Mouse (Mus musculus): Measurements from ENCODE around the gene Pheta2.

Gene Pheta2

DNA sequence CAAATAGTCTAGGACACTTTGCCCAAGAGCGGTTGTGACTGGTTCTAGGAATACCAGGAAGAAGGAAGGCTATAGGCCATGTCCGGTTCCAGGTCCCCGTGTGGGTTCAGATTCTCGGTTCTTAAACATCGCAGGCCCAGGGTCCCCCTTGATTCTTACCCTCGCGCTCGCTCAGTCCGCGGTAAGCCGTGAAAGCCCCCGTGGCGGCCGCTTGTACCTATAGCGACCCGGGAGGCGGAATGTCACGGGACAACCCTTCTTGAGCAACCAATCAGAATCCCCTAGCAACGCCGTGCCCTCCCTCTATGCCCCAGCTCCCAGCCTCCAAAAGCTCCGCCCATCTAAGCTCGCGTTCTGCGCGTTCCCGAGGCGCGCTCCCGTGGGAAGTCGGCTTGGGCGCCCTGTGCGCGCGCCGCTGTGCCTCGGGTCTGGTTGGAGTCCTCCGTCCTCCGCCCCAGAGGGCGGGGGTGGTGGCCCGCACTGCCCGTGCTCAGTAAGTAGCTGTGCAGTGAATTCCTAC lies at the start of gene Pheta2, which contains the start of the genes Naga and Smdt1:
Gene Pheta2 (plus strand): TSS at position 350 of the 520 bp plus-strand sequence.
Gene Naga (minus strand): TSS at position 333 of the 520 bp plus-strand sequence.
Gene Smdt1 (plus strand): TSS at position 367 of the 520 bp plus-strand sequence.
- peak; percentile 93 to 96 for DNase-seq (ENCODE audit: low spot score in 2 of 2)

DNA sequence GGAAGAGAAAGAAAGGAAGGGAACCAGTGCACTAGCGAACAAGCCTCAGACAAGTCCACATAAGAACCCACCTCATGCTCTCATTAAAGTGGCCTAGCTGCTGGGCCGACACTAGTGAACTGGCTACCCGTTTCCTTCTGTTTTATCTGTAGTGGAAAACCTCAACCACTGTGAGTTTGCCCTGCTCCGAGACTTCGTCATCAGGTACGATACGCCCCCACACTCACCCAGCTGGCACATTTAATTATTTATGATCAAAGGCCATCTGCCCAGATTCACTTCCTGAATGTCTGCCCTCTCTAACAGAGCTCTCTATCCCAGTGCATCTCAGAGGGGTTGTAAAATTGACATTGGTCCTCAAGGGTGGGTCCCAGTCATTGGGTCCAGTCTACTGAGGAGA lies 48.5 kb upstream of the Pheta2 start:
- no peak for DNase-seq (ENCODE audit: low spot score in 2 of 2)

DNA sequence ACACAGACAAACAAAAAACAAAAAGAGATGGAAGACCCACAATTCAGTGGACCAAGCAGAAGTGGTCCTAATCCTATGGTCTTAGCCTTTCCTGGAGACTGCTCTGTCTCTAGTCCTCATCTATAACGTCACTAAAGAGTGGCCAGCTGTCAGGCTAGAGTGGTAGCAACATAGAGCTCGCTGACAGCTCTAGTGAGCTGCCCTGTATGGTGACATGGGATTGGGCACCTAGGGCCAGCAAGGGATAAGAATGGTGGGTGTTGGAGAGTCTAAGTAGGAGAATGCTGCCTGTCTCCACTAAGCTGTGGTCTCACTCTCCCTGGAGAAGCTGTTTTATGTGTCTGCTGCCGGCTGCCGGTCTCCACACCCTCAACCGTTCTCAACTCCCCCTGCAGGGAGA lies 45.9 kb upstream of the Pheta2 start:
- DNase-seq (ENCODE audit: low spot score in 2 of 2), result no peak

DNA sequence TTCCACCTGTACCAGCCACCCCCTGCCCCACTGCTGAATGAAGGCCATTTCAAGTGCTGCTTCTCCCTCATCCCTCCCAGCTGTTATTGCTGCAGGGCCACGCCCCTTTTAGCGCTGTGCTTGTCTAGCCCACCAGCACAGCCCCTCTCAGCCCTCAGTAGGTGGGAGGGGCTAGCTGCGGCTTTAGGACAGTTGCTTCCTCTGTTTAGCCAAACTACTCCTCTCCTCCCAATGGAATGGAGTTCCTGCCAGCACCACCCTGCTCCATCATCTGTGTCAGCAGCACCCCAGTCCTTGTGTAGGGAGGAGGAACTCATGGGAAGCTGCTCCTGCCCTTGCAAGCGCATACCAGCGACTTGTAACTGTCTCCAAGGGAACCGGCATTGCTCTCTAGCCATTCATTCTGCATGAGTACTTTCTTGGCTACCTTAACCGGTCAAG lies 45.5 kb upstream of the Pheta2 start:
- no peak for DNase-seq (ENCODE audit: low spot score in 2 of 2)

DNA sequence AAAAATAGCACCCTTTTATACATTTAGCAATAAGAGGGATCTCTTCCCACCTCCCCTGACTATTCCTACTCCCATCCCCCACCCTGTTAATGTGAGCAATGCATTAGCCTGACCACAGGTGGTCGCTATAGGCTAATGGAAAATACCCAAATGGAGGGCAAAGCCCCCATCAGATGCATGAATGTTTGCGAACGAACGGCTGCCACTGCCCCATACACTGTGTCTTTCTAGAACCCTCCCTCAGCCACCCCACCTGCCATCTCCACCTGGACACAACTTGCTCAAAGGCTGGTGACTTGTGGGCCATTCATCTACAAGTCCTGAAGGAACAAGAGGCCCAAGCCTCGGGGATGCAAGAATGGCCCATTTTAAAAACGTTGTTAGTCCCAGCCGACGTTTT lies 44.7 kb upstream of the Pheta2 start:
- no peak for DNase-seq (ENCODE audit: low spot score in 2 of 2)

DNA sequence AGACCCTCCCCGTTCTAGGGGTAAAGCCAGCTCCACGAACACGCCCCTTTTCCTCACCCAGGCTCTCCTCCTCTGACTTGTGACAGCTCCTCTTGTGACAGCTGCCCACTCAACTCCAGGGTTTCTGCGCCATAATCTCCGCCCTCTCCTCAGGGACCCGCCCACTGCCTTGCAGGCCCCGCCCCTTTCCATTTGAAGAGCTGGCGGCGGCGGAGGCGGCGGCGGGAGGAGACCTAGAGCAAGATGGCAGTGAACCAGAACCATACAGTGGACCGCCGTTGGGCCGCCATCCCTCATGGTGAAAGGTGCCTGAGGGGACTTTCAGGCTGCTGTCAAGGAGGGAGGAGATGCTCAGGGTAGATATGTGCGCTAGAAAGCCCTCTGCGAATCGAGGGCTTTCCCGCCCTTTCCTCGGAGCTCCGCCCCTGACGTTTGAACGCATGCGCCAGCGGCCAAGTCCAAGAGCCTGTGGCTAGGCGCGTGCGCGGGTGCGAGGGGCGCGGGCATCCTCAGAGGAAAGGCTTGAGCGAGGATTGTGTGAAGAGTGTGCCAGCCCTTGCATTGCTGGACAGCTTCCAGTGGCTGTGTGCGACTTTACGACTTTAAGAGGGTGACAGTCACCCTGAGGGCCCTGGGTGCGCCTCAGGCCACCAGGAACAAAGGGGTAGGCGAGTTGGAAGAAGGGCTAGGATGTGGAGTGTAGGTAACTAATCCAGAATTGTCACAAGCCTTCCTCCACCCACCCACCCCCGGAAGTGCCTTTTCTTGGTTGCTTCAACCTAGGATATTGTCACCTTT lies 39.8 kb upstream of the Pheta2 start, which contains the start of gene Wbp2nl:
Gene Wbp2nl (plus strand): TSS at position 191 of the 798 bp plus-strand sequence.
- no peak for DNase-seq (ENCODE audit: low spot score in 2 of 2)

DNA sequence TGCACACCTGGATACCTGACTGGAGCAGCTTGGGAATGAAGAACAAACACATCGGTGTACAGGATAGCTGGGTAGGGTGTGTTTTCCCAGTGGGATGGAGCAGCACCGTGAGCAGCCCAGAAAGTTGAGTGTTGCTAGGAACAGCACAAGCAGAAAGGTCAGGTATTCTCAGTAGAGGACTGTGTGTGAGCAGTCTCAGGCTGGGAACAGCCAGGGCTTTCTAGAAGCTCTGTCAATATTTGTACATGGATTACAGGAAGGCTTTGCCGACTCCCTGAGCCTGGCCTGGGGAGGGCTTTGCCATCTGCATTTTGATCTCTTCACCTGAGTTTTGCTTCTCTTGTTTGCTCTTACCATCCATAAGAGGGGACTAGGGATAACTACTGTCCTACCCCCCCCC lies 31.6 kb upstream of the Pheta2 start:
- DNase-seq (ENCODE audit: low spot score in 2 of 2), result no peak

DNA sequence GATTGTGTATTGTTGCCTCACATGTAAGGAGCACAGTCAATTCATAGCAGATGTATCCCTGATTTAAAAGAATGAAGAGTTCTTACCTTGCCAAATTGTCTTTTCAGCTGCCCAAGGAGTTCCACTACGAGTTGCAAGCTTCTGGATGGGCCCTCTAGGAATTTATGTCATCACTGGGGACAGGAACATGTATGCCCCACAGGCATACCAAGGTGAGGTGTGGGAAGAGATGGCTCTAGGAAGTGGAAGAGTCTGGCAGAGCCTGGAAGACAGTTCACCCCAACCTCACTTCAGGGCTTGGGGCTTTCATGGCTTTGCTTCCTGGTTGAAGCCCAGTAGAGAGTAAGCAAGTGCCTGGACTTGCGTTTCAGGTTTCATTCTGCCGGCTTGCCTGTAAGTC lies 30.3 kb upstream of the Pheta2 start:
- no peak for DNase-seq (ENCODE audit: low spot score in 2 of 2)

DNA sequence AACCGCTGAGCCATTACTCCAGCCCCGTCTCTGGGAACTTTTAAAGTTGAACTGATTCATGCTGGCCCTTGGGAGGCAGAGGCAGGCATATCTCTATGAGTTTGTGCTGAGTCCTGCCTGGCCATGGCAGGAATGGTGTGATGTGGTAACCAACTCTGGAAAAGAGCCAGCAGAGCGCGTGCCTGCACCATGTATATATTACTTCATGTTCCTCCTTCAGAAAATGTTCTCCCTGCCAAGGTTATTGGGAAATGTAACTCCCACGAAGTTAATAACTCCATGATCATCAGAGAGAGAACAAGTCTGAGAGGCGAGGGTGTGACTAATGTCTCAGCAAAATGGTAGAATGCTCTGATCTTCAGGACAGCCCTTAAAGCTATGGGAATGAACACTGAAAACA lies 20.9 kb upstream of the Pheta2 start:
- no peak for DNase-seq (ENCODE audit: low spot score in 2 of 2)

DNA sequence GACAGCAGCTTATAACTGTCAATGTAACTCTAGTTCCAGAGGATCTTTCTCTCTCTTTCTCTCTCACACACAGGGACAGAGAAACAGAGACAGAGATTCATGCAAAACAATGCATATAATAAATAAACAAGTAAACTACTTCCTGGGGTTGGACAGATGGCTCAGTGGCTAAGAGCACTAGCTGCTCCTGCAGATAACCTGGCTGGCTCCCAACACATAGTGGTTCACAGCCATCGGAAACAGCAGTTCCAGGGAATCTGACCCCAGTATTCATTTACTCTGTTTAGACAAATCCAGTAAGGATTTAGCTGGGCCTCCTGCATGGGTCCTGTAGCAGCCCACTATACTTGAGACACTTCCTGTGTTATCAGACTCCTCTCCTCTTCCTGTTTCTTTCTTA lies 19.1 kb upstream of the Pheta2 start:
- DNase-seq (ENCODE audit: low spot score in 2 of 2), result no peak

DNA sequence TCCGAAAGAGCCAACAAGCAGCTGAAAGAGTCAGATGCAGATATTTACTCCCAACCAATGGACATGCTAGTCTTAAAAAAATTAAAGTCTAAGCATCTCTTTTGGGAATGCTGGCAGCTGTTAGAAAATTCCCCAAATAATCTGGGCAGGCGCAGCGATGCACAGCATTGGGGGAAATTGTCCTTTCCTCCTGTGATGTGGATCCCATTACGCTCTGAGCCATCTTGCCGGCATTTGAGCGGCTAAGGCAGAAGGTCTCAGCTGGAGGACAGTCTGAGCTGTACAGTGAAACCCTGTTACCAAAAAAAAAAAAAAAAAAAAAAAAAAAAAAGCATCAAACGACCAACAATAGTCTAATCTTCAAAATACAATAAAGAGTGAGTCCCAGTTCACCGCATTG lies 16.5 kb upstream of the Pheta2 start:
- DNase-seq (ENCODE audit: low spot score in 2 of 2), result no peak

DNA sequence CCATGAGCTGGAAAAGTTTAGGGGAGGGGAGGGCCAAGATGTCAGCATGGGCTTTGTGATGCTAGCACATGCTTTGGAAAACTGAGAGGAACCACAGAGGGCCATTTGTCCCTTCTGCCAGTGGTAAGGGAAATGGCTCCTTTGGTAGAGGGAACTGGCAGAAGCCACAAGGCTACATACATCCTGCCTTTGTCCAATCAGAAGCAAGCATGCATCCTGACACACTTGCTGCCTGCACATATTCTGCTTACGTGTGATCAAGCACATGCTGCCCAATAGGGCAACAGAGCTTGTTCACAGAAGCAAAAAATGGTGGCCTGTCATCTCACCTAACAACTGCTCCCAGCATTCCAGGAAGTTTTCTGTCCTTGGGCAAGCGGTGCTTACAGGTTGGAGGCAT lies 13.4 kb upstream of the Pheta2 start:
- DNase-seq (ENCODE audit: low spot score in 2 of 2), result no peak

DNA sequence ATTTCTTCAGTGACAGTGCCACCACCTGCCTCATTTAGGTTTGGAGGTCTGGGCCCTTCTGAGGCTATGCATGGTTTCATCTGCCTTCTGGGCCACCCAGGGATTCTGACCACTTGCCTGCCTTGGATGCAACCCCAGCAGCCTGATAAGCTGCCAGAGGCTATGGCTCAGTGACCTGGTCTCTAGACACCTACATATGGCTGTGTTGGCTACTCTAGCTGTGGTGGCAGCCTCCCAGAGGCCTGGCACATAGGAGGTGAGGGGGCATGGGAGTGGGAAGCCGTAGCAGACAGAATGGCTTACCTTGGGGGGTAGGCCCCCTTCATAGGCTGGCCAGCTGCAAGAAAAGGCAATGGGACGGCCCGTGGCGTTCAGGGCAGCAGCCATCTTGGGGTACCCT lies 3.5 kb upstream of the Pheta2 start:
- no peak for DNase-seq (ENCODE audit: low spot score in 2 of 2)

DNA sequence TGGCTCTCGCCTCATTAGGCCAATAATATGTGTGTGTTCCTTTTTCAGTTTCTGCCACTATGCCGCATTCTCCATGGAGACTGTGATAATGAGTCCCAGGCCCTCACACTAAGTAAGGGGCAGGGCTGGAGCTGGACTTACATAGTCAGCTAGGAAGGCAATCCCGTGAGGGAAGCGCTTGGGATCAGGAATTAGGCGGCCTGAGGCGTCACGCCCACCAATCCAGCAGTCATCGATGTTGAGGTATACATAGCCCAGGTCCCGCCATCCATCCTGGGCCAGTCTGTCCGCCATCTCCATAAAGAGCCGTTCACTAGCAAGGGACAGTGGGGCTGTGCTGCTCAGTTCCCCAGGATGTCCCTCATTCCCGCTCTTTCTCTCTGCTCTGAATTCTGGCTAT lies 2.1 kb upstream of the Pheta2 start:
- no peak for DNase-seq (ENCODE audit: low spot score in 2 of 2)

DNA sequence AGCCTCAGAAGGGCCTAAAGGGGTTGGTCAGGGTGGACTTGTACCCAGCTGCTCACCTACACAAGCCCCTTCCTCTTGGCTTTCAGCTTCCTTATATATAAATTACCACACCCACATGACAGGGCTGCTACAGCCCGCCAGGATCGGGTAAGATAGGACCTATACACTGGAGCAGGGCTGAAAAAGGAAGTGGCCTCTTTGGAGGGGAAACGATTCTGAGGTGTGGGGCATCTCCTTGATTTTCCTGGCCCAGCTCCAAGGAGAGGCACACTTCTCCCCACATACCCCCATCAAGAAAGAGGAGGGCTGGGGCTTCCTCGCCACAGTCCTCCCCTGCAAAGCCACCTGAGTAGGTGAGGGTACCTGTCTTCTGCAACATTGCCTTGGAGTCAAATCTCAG lies 867 bp upstream of the Pheta2 start:
- DNase-seq (ENCODE audit: low spot score in 2 of 2), result peak in 1 of 2 experiments; percentile 38

DNA sequence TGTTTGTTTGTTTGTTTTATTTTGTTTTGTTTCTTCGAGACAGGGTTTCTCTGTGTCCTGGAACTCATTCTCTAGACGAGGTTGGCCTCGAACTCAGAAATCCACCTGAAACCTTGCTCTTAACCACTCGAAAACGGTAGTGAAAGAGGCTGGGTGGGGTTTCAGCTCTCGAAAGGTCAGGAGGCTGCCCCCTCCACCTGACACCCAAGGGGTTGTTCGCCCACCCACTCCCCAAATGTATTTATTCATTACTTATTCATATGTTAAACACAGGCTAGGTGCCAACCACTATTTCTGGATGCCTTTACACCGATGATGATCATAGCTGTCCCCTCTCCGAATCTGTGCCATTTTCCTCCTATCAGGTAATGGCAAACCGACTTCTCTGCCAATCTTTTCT lies 408 bp downstream of the Pheta2 start:
- DNase-seq (ENCODE audit: low spot score in 2 of 2), result peak in 1 of 2 experiments; percentile 18

DNA sequence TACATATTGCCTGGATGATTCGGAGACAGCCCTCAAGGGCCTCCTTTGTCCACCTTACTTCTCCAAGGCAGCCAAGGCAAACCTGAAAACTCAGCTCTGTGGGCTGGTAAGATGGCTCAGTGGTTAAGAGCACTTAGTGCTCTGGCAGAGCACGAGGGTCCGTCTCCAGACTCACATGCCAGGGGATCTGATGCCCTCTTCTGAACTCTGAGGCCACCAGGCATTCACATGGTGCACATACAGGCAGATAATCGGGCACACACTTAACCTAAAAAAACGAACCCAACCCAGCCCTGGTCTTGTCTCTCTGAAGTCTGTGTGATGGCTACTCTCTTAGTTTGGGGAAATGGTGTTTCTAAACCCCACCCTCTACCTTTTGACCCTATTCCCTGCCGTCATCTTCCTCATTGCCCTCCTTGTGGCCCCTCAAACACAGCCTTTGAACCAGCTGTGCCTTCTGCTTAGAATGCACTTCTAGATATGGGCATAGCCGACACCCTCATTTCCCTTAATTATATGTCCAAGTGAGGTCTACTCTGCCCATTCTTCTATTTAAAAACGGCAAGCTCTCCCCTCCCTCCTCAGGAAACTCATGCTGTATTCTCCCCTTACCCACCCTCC lies 1.0 kb downstream of the Pheta2 start:
- no peak for DNase-seq (ENCODE audit: low spot score in 2 of 2)

DNA sequence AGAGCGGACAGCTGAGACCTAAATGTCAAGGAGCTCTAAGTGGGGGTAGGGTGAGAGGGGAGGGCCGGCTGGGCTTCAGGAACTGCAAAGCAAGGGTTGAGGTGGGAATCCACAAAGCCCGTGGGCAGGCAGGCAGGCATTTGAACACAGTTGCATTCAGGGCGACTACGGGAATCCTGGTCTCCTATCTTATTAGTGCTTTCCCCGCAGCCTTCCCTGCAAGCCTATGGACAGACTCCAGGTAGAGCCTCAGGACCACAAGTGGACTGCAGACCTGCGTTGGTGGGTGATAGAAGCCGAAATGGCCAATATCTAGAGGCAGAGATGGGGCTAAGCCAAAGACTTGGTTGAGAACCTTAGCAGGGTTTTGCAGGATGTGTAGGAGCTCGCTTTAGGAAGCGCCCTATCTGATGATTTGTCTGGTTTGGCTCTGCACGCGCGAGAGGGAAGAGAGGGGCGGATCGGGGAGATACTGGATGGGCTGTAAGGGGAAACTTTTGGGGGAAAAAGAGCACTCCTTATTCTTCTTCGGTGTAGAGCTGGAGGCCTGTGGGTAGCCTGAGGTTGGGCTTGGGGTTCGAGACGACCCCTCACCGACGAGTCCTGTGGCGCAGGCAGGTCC lies 1.8 kb downstream of the Pheta2 start:
- DNase-seq (ENCODE audit: low spot score in 2 of 2), result peak in 1 of 2 experiments; percentile 27

DNA sequence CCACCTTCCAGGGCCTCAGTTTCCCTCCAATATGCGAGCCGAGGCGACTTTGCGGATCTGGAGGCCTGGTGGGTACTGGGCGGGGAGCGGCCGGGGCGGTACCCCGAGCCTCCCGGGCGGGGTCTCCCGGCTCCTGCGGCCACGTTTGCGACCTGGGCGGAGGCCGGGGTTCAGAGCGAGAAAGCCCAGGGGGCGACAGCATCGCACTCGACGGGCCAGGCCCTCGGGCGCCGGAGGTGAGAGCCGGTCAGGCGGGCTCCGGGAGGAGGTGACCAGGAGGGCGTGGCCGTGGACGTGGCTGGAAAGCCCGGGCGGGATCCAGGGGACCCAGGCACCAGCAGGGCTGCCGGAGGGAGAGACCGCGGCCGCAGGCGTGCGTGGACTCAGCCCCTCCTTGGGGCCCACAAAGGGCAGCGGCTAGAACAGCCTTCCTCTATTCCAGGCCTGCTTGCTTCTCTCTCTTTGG lies 2.3 kb downstream of the Pheta2 start:
- DNase-seq (ENCODE audit: low spot score in 2 of 2), result peak; percentile 56 to 57

DNA sequence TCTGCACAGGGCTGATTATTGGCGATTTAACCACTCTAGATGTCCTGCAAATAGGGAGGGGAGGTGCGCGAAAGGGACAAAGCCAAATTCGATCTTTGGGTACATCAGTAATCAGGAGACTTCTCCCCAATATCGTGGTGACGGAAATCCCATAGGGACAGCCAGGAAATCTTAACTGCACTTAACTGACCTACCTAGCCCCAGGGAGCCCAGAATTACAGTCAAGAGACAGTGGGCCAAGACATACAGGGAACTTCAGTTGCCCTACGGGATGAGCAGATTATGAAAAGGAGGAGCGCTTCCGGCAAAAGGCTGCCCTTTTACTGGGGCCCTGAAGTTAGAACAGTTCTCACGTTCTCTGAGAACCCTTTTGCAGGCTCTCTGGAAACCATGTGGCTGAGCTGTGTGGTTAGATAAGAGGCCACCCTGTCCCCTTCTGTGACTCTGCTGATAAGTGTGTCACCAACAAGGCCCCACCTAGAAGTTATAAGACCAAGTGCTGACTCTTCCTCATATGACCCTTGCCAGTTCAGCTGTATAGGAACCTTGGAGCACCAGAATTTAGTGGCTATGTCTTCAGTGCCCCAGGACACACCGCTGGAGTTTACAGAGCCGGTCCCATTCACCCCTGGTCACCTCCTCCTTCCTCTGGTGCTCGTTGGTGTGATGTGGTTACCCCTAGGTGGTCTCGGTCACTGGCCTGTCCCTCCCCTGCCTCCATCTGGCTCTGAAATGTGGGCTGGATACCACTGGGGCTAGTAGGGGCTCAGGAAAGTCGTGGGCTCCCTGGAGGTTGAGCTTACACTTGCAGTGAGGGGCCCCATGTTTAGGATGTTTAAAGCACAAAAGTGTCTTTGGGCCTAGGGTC lies 3.2 kb downstream of the Pheta2 start:
- peak; percentile 66 to 78 for DNase-seq (ENCODE audit: low spot score in 2 of 2)

DNA sequence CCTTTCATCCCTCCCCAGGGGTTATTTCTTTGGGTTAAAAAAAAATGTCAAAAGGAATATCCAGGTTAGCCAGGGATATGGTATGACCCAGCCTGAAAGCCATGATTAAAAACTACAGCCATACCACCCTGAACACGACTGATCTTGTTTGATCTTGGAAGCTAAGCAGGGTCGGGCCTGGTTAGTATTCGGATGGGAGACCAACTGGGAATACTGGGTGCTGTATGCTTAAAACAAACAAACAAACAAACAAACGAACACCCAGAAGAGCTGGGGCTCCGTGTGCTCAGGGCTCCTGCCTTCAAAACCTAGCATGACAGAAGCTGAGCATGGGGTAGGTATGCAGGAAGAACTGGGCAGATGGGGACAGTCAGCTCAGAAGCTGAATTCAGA lies 3.8 kb downstream of the Pheta2 start:
- DNase-seq (ENCODE audit: low spot score in 2 of 2), result no peak
